Mouse (Mus musculus): Measurements from ENCODE around the gene Neb. TPM values are rescaled to one million over a fixed set of nuclear protein-coding genes. Genes with fewer than 3 reads are reported as not detected.

The Neb gene
- polyA plus RNA-seq, 1 experiment: 9.7 TPM

DNA sequence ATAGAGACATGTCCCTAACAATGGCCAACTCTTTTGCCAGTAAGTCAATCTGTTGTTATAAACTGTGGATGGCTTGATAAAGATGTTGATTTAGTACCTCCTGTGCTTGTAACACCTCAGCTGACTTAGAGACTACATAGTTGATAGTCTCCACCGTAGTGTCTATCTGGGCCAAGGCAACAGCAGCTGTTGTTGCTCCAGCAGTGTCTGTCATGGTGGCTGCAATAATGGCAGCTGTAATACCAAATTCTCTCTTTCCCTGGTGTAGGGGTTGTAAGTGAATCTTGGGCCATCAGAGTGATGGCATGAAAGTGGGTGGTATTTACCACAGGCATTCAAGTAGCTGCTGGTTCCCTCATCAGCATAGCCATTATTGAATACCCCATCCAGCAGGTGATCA is 27.2 kb downstream of the Neb start:
- H3K4me1 ChIP-seq (ENCODE audit: control insufficient read depth, insufficient read depth, insufficient read length, low read length): no peaks in the 10 kb centered on the region
- H3K27ac ChIP-seq (replicated peaks; ENCODE audit: low read depth, low read length): no peak overlapping the region

DNA sequence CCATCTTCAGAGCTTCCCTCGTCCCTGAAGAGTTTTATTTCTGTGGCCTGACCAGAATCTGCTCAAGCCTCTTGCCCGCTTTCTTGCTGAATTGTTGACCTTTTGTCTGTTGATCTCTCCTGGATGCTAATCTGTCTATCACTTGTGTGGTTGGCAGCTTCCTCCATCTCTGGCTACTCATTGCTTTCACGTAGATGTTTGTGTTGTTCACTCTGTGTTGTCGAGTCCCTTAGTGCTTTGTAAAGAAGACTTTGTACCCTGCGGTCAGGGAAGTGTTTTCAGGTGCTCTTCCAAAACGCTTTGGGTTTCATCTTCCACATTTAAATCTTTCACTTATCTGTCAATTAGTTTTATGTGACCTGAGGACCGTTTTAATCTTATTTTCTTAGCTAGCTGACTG is 37.3 kb downstream of the Neb start:
- no peaks in the 10 kb centered on the region for H3K4me1 ChIP-seq (ENCODE audit: control insufficient read depth, insufficient read depth, insufficient read length, low read length)
- H3K4me3 ChIP-seq (ENCODE audit: insufficient read depth, low read depth, low read length): no peak overlapping the region
- no peak overlapping the region for H3K27ac ChIP-seq (replicated peaks; ENCODE audit: low read depth, low read length)

More for the DNA sequence above, 27.2 kb downstream of the Neb start:
- H3K4me3 ChIP-seq (ENCODE audit: insufficient read depth, low read depth, low read length): no peak overlapping the region

DNA sequence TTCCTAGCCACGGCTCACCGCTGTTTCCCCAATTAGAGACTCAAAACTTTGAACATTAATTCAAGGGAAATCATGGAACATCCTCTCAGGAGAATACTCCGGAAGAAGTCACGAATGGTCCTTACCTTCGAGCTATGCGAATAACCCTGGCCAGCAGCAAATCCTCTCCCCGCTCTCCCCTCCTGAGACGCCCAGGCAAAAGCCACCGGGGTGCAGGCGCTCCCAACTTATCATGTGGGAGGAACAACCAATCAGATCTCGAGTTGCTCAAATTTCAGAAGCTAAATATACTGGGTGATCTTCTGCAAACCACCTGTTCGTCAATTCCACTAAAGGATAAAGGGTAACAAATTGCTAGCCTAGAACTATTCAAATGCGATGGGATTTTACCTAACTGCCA is 42.7 kb downstream of the Neb start:
- Histone ChIP-seq H3K4me3 (ENCODE audit: insufficient read depth, low read depth, low read length) (no peak overlapping the region), H3K27ac (replicated peaks; ENCODE audit: low read depth, low read length) (no peak overlapping the region; the same call in 1 of the 2 replicates)

DNA sequence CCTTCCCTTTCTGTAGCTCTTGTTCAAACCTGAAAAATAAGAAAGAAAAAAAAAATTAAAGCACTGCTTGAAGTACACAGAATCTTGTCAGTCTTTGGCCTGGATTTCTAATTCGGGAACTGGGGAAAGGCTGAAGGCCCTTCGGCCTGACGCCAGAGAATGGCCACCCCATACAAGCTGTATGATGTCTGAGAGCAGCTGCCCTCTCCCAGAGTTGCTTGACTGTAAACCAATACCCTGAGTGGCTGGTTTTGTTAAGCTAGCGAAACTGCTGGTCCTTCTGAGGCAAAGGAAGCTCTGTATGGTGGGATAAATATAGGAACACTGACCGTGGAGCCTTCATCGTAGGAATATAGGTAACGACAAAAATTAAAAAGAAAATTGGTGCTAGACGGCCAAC is 43.2 kb downstream of the Neb start:
- H3K4me1 ChIP-seq (ENCODE audit: control insufficient read depth, insufficient read depth, insufficient read length, low read length): no peaks in the 10 kb centered on the region
- no peak overlapping the region for H3K27ac ChIP-seq (replicated peaks; ENCODE audit: low read depth, low read length)
- no peak overlapping the region for H3K4me3 ChIP-seq (ENCODE audit: insufficient read depth, low read depth, low read length)

More for the DNA sequence above, 42.7 kb downstream of the Neb start:
- H3K4me1 ChIP-seq (ENCODE audit: control insufficient read depth, insufficient read depth, insufficient read length, low read length): no peaks in the 10 kb centered on the region

DNA sequence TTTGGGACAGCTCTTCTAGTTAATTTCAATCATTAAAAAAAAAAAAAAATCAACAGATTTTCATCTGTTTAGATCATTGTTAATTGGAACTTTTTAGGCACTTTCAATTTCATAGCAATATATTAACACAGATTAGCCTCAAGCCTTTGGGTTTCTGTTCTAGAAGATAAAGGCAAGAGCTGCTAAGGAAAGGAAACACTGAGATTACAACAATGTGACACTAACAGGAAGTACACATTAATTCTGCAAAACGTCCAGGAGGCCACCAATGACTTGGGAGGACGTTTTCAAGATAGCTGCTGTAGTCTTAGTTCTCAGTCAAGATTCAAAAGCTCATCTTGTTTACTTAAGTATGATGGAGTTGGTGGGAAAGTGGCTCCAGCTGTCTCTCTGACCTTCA is 44.7 kb downstream of the Neb start:
- Histone ChIP-seq H3K4me1 (ENCODE audit: control insufficient read depth, insufficient read depth, insufficient read length, low read length) (no peaks in the 10 kb centered on the region), H3K27ac (replicated peaks; ENCODE audit: low read depth, low read length) (no peak overlapping the region), H3K4me3 (ENCODE audit: insufficient read depth, low read depth, low read length) (no peak overlapping the region)

DNA sequence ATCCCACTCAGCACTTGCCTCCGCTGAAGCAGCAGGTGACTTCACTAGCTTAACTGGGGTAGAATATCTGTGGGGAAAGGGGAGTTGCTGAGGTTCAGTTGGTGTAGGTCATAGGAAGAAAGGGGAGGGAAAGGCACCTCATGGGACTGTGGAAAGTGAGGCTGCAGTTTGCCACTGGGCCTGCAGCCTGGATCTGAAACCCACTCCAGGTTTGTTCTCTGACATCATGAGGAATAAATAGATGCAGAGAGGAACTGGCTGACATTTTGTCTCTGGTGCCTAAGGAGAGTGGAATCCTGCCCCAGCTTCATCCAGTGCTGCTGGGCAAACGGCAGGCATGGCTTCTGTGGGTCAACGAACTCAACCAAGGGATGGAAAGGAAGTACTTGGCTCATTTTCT is 46.5 kb downstream of the Neb start:
- no peak overlapping the region for H3K27ac ChIP-seq (replicated peaks; ENCODE audit: low read depth, low read length)
- no peaks in the 10 kb centered on the region for H3K4me1 ChIP-seq (ENCODE audit: control insufficient read depth, insufficient read depth, insufficient read length, low read length)
- no peak overlapping the region for H3K4me3 ChIP-seq (ENCODE audit: insufficient read depth, low read depth, low read length)

DNA sequence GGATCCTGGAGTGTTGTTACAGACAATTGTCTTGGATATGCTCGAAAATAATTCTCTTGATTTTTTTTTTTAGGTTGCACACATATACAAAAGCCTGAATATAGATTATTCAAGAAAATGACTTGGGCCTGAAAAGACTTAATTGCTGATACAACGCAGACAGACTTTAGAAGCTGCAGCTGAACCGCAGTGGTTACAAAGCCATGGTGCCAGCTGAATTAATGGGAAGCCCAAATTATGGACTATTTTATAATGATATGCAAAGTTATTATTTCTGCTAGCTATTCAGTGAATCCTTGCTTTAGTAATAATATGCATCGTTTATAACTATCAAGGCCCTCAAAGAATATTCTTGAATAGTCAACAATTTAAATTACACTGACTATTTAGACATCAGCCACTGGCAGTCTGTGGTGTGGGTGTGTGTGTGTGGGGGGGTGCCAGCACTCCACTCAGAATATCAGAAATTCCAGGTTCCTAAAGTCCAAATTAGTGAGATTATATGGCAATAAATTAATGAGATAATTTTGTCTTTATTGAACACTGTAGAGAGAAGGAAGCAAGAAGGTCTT is 50.9 kb downstream of the Neb start:
- Histone ChIP-seq H3K27ac (replicated peaks; ENCODE audit: low read depth, low read length) (no peak overlapping the region), H3K4me3 (ENCODE audit: insufficient read depth, low read depth, low read length) (no peak overlapping the region), H3K4me1 (ENCODE audit: control insufficient read depth, insufficient read depth, insufficient read length, low read length) (no peaks in the 10 kb centered on the region)

DNA sequence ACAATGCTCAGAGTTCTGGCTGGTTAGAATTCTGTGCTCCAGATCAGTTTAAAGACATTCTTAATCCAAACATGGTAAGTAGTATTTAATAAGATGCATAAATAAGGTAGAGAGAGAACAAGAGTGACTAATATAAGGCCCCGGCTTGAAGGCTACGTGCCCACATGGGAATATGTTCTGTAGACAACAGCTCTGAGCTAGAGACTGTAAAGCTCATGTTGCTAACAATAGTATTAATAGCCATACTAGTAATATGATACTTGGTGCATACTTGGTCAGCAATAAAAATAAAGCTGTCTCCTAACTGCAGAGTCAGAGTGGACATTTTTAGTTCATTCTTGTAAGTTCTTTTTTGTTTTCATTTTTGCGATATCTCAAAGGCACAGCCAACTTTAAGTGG is 56.4 kb downstream of the Neb start:
- no peak overlapping the region for H3K4me3 ChIP-seq (ENCODE audit: insufficient read depth, low read depth, low read length)
- H3K4me1 ChIP-seq (ENCODE audit: control insufficient read depth, insufficient read depth, insufficient read length, low read length): no peaks in the 10 kb centered on the region
- no peak overlapping the region for H3K27ac ChIP-seq (replicated peaks; ENCODE audit: low read depth, low read length)

DNA sequence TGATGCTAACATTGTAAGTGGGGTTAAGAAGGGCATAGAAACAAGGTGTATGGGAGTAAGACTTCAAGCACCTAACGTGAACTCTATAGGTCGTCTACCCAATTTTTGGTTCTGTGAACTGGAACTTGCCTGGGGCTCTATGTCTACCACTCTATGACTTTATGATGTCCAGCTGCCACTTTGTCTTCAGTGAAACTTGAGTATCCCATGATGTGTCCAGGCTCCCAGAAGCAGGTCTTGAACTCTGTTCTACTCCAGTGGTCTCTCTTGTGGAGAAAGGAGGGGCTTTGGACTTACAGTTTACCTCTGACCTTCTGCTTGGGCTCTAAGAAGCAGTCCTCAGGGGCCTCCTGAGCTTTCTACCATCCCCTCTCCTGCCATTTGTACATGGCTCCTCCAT is 58.1 kb downstream of the Neb start:
- Histone ChIP-seq H3K4me3 (ENCODE audit: insufficient read depth, low read depth, low read length) (no peak overlapping the region), H3K27ac (replicated peaks; ENCODE audit: low read depth, low read length) (no peak overlapping the region), H3K4me1 (ENCODE audit: control insufficient read depth, insufficient read depth, insufficient read length, low read length) (no peaks in the 10 kb centered on the region)

DNA sequence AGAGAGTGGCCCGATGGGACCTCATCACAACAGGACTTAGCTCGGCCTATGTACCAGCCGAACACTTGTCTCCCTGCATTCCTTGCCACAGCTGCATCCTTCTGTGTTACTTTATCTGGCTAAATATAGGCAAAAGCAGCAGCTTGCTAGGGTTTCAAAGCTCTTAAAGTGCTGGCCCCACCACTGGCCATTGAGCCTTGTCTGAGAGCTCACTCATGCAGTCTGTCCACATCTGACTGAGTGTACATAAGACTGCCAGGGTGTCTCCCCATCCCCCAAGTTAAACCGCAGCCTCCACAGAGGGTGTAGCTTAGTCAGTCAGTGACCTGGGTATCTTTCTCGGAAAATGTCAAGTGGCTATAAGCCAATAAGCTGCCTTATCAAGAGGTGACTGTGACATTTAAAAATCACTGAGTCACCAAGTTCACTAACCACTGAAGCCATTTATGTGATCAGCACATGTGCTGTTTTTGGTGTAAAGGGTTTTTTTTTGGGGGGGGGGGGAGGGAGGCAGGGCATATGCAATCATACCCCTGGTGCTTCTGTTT is 59.2 kb downstream of the Neb start:
- no peak overlapping the region for H3K27ac ChIP-seq (replicated peaks; ENCODE audit: low read depth, low read length)
- no peaks in the 10 kb centered on the region for H3K4me1 ChIP-seq (ENCODE audit: control insufficient read depth, insufficient read depth, insufficient read length, low read length)
- no peak overlapping the region for H3K4me3 ChIP-seq (ENCODE audit: insufficient read depth, low read depth, low read length)

DNA sequence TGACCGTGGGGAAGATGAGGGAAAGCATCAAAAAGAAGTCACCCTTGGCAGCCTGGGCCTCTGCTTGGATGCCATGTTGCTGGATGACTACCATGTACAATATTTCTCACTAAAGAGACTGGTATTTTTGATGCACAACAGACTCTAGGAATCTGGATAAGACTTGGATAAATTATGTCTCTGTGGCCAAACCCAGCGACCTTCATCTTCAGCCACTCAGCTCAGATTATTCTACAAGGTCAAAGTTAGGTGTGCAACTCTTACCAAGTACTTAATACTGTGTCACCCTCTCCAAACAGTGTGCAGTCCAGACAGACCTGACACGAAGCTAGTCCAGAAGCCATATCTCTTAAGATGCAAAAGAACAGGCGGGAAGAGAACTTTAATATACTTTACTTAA is 60.8 kb downstream of the Neb start:
- Histone ChIP-seq H3K4me1 (ENCODE audit: control insufficient read depth, insufficient read depth, insufficient read length, low read length) (no peaks in the 10 kb centered on the region), H3K27ac (replicated peaks; ENCODE audit: low read depth, low read length) (no peak overlapping the region), H3K4me3 (ENCODE audit: insufficient read depth, low read depth, low read length) (no peak overlapping the region)

DNA sequence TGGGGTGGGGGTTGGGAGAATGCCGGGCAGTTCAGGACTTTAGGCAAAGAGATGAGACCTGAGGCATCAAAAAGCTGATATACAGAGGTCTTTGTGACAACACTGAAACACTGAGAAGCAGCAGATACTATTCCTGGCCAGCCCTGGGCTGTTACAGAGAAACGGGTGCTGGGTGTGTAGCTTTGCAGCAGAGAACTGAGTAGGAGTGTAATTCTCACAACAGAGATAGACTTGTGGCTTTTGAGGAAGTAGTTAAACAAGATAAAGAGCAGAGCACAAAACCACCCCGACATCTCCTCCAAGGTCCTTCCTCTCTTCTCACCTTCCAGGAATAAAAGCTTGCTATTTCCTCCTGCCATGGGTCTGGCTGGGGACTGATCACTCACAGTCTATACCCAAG is 62.5 kb downstream of the Neb start:
- no peak overlapping the region for H3K4me3 ChIP-seq (ENCODE audit: insufficient read depth, low read depth, low read length)
- H3K4me1 ChIP-seq (ENCODE audit: control insufficient read depth, insufficient read depth, insufficient read length, low read length): no peaks in the 10 kb centered on the region
- H3K27ac ChIP-seq (replicated peaks; ENCODE audit: low read depth, low read length): no peak overlapping the region

DNA sequence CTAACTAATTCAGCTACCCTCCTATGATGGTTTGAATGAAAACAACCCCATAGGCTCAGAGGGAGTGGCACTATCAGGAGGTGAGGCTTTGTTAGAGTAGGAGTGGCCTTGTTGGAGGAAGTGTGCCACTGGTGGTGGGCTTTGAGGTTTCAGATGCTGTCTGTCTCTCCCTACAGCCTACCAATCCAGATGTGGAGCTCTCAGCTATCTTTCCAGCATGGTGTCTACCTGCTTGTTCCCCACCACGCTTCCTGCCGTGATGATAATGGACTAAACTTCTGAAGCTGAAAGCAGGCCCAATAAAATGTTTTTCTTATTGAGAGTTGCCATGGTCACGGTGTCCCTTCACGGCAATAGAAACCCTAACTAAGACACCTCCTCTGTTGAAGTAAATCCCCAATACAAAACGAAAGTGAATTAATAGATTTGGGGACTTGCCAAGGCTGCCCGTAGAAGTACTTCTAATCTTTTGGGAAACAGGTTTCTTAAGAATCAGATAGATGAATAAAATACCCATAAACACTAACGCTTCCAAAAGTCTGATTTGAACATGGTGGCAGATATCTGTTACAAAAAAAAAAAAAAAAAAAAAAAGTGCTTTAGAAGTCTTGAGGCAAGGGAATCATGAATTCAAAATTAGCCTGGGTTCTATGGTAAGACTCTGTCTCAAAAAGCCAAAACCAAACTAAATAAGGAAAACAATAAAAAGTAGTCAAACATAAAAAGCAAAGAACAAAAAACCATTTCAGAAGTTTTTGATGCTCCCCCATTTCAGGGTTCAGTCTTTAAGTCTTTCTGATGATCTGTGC is 63.1 kb downstream of the Neb start:
- H3K4me1 ChIP-seq (ENCODE audit: control insufficient read depth, insufficient read depth, insufficient read length, low read length): no peaks in the 10 kb centered on the region

DNA sequence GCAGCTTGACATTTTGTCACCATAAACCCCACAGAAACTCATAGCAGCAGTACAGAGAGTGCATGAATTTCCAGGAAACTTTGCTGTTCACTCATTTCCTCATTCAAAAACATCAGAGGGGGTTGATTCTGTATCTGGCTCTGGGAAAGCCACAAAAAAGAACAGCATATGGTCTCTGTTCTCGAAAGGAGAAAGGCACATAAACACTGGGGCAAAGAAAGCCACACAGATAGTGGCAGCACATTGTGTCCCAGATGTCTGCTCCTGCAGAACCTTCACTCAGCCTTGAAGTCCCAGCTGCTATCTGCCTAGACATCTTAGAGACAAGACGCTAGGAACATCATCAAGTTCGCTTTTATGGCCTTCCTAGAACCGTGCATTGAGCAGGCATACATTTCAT is 67.5 kb downstream of the Neb start:
- Histone ChIP-seq H3K27ac (replicated peaks; ENCODE audit: low read depth, low read length) (no peak overlapping the region), H3K4me3 (ENCODE audit: insufficient read depth, low read depth, low read length) (no peak overlapping the region), H3K4me1 (ENCODE audit: control insufficient read depth, insufficient read depth, insufficient read length, low read length) (no peaks in the 10 kb centered on the region)

More for the DNA sequence above, 63.1 kb downstream of the Neb start:
- no peak overlapping the region for H3K27ac ChIP-seq (replicated peaks; ENCODE audit: low read depth, low read length)
- H3K4me3 ChIP-seq (ENCODE audit: insufficient read depth, low read depth, low read length): no peak overlapping the region

DNA sequence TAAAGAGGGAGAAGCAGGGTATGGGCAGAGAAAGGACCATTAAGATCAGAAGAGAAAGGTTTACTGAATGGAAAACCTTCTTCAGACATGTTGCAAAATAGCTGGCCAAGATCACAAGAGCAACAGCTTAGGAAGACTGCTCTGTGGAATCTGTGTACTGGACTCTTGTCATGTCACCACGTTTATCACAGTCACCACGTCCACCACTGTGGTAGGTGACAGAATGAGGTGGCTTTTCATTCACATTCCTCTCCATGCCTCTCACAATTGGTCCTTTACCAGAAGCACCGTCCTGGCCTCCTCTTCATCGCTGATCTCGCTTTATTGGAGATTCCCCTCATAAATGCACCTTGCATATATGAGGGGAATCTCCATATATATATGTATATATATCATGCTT is 71.6 kb downstream of the Neb start:
- H3K4me3 ChIP-seq (ENCODE audit: insufficient read depth, low read depth, low read length): no peak overlapping the region
- H3K27ac ChIP-seq (replicated peaks; ENCODE audit: low read depth, low read length): no peak overlapping the region
- no peaks in the 10 kb centered on the region for H3K4me1 ChIP-seq (ENCODE audit: control insufficient read depth, insufficient read depth, insufficient read length, low read length)

DNA sequence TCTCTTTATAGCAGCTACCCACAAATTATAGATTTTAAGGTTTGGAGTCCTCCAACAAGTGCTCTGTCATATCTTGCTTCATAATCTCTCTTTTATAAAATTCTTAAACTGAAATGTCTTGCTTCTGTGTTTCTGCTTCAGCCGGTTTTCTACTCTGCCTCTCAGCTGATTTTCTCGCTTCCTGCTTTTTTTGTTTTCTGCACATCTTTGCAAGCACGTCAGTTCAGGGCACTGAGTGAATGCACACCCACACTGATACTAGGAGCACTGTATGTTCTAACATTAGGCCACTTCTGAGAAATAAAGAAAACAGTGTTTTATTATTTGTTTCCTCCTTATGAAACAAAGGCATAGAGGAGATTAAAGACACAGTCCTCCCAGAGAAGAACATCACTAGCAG is 73.7 kb downstream of the Neb start:
- Histone ChIP-seq H3K4me1 (ENCODE audit: control insufficient read depth, insufficient read depth, insufficient read length, low read length) (no peaks in the 10 kb centered on the region), H3K27ac (replicated peaks; ENCODE audit: low read depth, low read length) (no peak overlapping the region), H3K4me3 (ENCODE audit: insufficient read depth, low read depth, low read length) (no peak overlapping the region)
